Mouse (Mus musculus): ENCODE results near the gene Satb2.

- TF ChIP-seq CTCF (IDR thresholded peaks at IDR 0.05; ENCODE audit: extremely low read depth, insufficient read depth, low read length) (no peak), POLR2A (IDR thresholded peaks at IDR 0.05; ENCODE audit: extremely low read depth, insufficient read depth, low read length) (0 out of 2 replicates have a peak, but pooled peaks have one; percentile 38)
Measured at GRCm38 (mm10) chr1:56972251-56972949, 6.0 kb downstream of the Satb2 start.
